Mouse (Mus musculus): ENCODE measurements around the gene Tcte2. TPM values are rescaled to one million over a fixed set of nuclear protein-coding genes. Genes with fewer than 3 reads are reported as not detected.
"Not testable (repeated sequence)": the region's sequence is repeated elsewhere in the genome, so short reads cannot be mapped to it uniquely, and the experiment has no call there.

Gene Tcte2
- polyA plus RNA-seq, 3 experiments from 2014 or later = not detected

- peak; percentile 25 for ATAC-seq
These were observed 79.1 kb downstream of the Tcte2 start for GRCm38 (mm10) chr17:13682378-13683026.

- ATAC-seq = no peak
These were observed 79.9 kb downstream of the Tcte2 start for GRCm38 (mm10) chr17:13681686-13682085.

GRCm38 (mm10) chr17:13681126-13681525 lies 80.5 kb downstream of the Tcte2 start:
- ATAC-seq = no peak

- no peak for ATAC-seq
These were observed 81.3 kb downstream of the Tcte2 start for GRCm38 (mm10) chr17:13680318-13680717.

- no peak for ATAC-seq
These were observed 81.9 kb downstream of the Tcte2 start for GRCm38 (mm10) chr17:13679725-13680124.

- no peak for ATAC-seq
These were observed 84.1 kb downstream of the Tcte2 start for GRCm38 (mm10) chr17:13677225-13678148.

- ATAC-seq = not testable (repeated sequence)
These were observed 85.5 kb downstream of the Tcte2 start for GRCm38 (mm10) chr17:13676099-13676498.

GRCm38 (mm10) chr17:13675630-13676029 lies 86.0 kb downstream of the Tcte2 start:
- no peak for ATAC-seq

- ATAC-seq = no peak
These were observed 86.8 kb downstream of the Tcte2 start for GRCm38 (mm10) chr17:13674695-13675306.

- no peak for ATAC-seq
These were observed 89.9 kb downstream of the Tcte2 start for GRCm38 (mm10) chr17:13671732-13672131.

- no peak for ATAC-seq
These were observed 91.4 kb downstream of the Tcte2 start for GRCm38 (mm10) chr17:13670227-13670626.

GRCm38 (mm10) chr17:13669206-13669605 lies 92.4 kb downstream of the Tcte2 start:
- ATAC-seq = no peak

- no peak for ATAC-seq
These were observed 93.3 kb downstream of the Tcte2 start for GRCm38 (mm10) chr17:13668052-13669015.

- no peak for ATAC-seq
These were observed 94.6 kb downstream of the Tcte2 start for GRCm38 (mm10) chr17:13667006-13667405.

GRCm38 (mm10) chr17:13665731-13666130 lies 95.9 kb downstream of the Tcte2 start:
- no peak for ATAC-seq

GRCm38 (mm10) chr17:13663386-13664166 lies 98.0 kb downstream of the Tcte2 start:
- ATAC-seq = no peak

Other genes starting within 250 kb of the Tcte2 start
- gene Afdn, start 1.3 kb downstream of the Tcte2 start, polyA plus RNA-seq (2017; shearing (Covaris generic)) = 1 to 10 TPM; 1.0 to 2.6 (median 2.0) TPM
- gene Gm7168, start 186.5 kb upstream of the Tcte2 start, polyA plus RNA-seq (2017; shearing (Covaris generic)) = not detected
- not detected for gene Gm7356, start 241.9 kb upstream of the Tcte2 start, polyA plus RNA-seq (2017; shearing (Covaris generic))